Mouse (Mus musculus) kidney, adult 18-20 months (tissue): ENCODE data around the gene A130010J15Rik.
A peak's percentile ranks its signal among the peaks of the same experiment; 100 is the strongest.

Source experiments
- DNase-seq: peaks from one replicate; pipeline ENCODE4 v3.0.0; 2021

The A130010J15Rik gene

DNA sequence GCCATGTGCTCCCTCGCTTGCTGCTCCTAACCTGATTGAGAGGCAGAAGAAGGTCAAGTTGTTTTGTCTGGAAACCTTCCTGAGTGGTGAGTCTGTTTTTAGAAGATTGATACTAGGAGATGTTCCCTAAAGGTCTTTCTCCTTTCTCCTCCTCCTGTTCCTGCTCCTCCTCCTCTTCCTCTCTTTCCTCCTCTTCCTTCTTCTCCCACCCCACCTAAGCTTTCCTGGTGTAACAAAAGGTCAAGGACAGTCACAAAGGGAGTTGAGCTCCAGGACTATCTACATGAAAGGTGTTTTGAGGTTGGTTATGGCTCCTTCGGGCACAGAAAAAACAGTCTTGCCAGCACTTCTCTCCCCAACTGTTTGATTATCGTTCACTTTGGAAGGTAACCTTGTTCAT lies at the start of gene A130010J15Rik:
Gene A130010J15Rik, plus strand, starts transcription at position 301 of the 400 bp plus-strand sequence.
- no peak for DNase-seq

DNA sequence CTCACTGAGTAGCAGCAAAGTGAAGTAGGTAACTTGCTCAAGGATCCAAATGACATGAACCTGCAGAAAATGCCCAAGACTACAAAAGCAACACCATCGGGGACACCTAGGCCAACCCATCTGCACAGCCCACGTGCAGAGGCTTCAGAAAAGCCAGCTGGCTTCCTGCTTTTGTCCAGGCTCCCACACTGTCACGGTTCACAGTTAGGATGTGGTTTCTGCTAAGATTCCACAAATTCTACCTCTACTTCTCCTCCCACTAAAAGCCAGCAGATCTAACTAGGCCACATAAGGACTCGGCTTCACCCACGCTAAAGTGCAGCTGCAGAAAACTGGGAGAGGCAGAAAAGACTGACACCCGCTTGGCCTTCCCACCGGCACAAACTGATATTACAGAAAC lies 45.1 kb upstream of the A130010J15Rik start:
- DNase-seq = no peak

DNA sequence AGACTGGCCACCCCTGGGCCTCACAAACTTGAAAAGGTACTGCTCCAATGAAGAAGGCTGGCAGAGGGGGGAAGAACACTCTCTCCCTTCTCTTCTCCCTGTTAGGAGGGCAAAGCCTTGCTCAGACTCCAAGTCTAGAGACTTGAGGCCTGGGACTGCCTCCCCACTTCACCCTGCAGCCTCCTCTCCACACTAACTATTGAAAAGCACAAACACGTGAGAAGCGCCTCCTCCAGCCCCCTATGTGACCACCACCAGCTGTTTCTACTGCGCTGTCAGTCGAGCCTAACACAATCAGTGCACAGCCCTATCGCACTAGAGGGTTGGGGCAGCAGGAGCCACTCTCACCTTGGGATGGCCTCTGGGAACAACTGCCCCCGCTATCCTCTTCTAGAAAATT lies 44.6 kb upstream of the A130010J15Rik start:
- no peak for DNase-seq

DNA sequence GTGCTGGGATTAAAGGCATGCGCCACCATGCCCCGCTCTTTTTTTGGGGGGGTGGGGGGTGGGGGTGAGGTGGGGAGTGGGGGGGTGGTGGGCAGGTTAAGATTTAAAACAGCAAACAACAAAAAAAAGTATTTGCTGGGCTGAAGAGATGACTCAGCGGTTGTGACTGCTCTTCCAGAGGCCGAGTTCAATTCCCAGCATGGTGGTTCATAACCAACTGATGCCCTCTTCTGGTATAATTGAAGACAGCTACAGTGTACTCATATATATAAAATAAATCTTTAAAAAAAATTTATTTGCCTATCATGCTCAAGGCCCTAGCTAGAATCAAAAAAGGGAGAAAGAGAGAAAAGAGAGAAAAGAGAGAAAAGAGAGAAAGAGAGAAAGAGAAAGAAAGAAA lies 42.0 kb upstream of the A130010J15Rik start:
- DNase-seq = no peak

DNA sequence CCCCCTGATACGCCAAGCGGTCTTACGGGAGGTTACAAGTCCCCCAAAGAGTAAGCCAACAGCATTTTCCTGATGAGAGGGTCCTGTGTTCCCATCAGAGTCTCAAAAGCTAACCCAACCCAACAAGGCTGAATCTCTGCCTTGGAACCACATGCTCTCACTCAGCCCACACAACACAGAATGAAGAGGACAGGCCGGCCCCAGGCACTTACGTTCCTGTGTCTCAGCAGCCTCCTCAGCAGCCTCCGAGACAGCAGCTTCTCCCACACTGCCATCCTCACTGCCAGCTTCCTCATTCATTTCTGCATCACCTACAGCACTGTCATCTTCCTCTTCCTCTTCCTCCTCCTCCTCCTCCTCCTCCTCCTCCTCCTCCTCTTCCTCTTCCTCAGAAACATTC lies 39.8 kb upstream of the A130010J15Rik start:
- DNase-seq = no peak

DNA sequence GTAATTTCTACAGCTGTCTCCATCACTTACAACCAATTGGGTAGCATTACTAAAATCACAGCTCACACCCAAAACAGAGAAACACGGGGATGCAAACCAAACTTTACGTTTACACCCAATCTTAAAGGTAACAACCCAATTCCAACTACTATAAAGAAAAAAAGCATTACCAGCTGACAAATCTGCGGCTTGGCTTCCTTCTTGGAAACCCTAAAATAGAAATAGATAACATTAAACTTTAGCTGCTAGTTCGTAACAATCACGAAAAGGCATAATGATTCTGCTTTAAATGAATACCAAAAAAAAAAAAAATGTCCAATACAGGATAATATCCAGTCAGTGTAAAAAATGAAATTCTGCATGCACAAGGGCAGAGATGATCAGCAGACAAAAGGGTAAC lies 38.5 kb upstream of the A130010J15Rik start:
- no peak for DNase-seq

DNA sequence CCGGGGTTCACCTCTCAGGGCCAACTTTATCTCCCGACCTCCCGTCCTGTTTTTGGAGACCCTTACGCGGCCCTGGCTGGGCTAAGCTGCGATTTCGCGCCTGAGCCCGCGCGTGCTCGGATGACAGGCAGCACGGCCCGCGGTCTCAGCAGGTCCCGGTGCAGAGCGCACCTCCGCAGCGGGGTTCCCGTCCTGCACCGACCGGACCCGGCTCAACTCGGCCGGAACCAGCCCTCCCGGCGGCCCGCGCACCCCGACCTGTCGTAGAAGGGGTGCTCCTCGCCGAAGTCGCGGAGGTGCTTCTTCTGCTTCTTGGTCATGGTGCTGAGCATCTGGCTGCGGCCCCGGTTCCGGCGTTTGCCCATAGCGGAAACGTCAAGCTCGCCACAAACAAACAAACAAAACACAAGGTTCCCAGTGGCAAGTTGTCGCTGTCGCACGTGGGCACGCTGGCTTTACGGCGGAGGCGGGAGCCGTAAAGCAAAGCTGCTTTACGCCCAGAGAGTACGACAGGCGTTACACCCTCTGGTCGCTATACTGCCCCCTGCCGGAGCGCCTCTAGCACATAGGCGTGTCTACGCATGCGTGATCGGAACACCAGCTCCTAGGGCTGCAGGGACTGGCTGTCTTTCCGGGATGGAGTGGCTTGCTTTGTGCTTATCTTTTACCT lies 37.9 kb upstream of the A130010J15Rik start, which contains the start of gene Diexf:
Gene Diexf, minus strand, starts transcription at position 487 of the 670 bp plus-strand sequence.
- peak; percentile 97 for DNase-seq

DNA sequence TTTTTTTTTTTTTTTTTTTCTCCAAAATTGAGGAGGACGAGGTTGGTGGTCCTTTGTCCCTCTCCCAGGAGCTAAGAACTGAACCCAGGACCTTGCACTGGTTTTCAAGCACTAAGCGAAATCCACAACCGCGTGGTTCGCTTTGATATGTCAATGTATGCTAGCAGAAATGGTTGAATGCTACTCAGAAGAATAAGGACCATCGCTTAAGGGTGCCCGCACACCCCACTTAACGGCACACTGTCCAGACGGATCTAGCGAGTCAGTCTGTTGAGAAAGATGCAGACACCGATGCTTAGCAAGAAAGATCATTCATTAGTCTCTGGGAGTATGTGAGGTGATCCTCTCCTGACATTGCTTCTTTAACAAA lies 37.4 kb upstream of the A130010J15Rik start:
- no peak for DNase-seq

DNA sequence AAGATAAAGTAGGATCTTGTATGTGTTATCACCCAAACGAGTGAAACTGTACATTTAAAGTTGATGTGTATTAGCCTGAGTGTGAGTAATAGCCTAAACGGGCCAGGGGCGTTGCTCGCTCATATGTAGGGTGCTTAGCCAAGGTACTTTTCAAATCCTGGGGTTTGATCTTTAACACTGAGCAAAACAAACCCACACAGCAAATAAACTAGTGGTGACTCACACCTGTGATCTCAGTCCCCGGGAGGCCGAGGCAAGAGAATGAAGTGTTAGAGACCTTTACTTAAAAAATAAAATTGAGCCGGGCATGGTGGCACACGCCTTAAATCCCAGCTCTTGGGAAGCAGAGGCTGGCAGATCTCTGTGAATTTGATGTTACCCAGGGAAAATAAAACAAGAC lies 37.0 kb upstream of the A130010J15Rik start:
- DNase-seq = no peak

DNA sequence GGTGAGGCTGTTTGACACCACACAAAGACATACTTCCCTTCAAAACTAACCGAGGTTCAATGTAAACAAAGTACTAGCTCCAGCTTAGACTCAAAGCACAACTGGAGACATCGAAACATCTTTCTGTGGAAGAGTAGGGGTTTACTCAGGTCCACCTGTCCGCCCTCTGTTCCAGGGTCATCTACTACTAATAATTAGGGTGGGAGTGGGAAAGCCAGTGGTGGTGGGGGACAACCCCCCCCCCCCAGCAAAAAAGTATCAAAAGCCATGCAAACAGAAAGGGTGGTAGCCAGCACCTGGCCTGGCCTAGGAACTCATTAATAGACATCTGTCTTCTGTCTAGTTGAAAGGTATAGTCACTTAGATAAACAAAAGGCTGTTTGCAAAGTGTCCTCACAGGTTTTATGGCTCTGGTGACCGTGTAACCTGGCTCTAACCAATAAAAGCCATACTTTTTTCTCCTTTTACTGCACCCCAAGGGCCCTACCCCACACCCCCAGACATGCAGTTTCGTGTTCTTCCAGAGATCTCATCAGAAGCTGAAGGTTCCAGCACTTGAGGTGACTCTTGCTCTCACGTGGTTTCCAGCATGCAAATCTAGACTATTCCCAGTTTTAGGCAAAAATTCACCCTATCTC lies 36.4 kb upstream of the A130010J15Rik start:
- DNase-seq = no peak

DNA sequence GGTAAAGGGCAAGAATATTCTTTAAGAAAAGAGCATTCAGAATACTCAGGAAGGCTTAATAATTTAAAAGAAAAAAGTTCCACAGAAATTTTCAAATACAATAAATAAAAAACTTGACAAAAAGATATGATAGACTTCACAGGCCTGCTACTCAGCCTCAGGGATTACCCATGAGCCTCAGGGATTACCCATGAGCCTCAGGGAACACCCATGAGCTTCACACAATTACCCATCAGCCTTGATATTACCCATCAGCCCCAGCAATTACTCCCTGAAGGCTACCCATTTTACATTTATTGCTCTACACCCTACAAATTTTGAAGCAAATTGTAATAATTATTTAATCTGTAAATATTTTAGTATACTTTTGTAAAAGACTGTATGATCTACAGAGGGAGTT lies 35.5 kb upstream of the A130010J15Rik start:
- no peak for DNase-seq

DNA sequence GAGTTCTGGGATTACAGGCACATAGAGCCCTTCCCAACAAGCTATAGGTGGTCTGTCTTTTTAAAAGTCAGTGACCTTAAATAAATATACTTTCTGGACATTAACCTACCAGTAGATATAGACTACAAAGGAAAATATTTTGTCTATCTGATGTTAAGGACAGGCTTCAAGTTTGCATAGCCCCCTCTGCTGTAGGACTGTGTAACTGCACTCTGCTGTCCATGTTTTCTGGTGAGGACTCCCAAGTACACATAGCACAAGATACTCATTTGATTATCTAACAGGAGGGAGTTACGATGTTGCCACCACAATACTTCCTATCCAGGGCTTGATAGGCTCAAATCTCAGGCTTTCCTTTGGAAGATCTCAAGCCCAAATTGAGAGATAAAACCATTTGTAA lies 34.1 kb upstream of the A130010J15Rik start:
- DNase-seq = no peak

DNA sequence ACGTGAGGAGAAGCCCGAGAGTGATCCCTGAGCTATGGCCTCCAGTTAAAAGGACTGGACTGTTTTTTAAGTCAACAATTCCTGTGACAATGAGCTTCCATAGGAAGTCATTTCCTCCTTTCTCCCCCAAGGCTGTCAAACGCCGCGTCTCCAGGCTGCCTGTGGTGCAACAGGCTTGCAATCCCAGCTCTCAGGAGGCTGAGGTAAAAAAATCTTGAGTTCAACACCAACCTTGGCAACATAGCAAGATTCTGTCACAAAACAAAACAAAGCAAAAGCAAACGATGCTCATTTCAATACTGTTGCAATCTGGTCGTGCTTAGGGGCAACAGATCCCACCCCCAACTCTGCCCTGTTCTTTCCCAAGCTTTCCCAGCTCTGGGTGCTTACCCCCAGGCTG lies 29.8 kb upstream of the A130010J15Rik start:
- no peak for DNase-seq

DNA sequence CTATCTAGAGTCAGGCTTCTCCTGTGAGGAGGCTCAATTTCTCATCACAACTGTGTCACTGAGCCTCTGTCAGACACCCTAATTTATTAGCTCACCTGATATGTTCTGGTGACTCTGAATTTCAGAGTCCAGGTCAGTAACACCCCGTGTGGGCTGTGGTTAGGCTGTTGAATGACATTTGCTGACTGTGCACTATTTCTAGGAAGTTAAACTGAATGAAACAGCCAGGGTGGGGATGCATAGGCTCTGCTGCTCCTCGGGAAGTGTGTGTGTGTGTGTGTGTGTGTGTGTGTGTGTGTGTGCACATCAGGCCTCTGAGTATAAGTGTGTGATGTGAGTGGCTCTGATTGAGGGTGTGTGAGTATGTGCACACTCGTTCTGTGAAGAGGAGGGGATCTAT lies 29.2 kb upstream of the A130010J15Rik start:
- DNase-seq = no peak

DNA sequence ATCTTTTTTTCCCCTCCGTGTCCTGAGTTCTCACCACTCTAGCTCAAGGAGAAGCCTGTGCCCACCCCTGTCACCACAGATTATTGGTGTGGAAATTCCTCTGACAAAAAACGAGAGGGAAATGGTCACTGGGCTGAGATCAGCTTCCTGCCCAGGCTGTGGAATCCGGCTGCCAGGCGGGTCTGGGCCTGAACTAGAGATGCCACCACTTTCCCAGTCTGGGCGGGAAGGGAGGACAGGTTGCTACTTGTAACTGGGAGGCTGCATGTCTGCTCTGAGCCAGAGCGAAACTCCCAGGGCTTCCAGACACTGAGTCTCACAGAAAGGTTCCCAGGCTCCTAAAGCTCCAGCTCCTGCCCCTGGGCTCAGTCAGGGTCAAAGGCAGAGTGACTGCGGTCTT lies 26.7 kb upstream of the A130010J15Rik start:
- no peak for DNase-seq

DNA sequence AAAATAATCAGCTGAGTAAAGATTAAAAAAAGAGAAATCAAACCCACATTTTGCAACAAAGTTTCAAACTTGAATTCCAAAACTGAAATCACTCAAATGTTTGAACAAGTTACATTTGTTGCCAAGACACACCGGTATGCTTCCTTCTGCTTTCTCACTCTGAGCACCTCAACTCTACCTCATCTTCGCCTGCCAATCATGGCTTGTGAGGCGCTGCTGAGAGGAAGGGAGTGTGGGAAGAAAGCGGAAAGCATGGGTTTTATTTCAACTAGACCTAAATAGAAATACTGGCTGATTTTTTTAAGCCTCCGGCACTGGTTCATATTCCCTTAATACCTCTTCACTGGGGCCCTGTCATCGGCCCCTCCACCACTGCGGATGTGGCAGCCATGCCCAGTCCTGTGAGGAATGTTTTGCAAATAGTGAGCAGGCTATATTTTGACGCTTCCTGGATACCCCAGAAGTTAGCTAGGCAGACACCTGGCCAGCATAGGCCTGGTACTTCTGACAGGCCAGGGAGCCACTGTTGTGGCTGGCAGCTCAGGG lies 25.3 kb upstream of the A130010J15Rik start:
- DNase-seq = no peak

DNA sequence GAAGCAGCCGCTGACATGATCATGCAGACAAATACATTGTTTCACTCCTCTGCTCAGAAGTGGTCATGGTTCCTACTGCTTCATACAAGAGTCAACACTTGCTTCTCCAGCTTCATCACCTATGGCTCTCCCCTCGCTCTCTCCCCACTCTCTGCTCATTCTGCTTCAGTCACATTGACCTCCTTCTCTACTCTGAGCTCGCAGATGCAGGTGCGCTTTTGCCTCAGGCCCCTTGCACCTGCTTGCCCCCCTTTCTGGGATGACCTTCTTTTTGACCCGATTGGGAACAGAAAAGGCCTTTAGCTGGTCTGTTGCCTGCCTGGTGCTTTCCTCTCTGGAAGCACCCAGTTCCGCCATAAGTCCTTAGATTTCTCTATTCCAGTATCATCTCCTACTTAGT lies 23.3 kb upstream of the A130010J15Rik start:
- no peak for DNase-seq

DNA sequence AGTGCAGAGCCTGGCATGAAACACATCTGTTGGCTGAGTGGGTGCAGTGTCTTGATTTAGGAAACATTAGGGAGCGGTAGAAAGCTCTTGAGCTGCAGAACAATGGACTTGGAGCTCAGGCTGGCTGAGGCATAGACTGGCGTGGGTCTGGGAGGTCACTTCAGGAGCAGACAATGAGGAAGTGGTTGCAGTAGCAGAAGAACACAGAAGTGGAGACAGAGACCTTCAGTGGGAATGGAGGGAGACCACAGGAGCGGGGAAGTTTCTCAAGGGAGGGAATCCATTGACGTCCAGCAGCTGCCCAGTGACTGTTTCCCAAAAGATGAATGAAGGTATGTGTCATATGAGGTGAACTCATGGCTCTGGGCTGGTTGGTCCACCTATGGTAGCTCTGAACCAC lies 22.7 kb upstream of the A130010J15Rik start:
- no peak for DNase-seq

DNA sequence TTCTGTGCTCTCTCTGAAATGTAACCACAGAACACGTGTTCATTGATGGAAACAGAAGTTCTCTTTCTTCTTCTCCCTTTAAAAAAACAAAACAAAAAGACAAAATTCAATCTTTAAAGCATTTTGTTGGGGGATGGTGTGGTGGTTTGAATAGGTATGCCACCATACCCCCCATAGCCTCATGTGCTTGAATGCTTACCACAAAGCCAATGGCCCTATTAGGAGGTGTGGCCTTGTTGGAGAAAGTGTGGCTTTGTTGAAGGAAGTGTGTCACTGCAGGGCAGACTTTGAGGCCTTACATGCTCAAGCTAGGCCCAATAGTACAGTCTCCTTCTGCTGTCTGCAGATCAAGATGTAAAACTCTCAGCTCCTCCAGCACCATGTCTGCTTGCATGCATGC lies 21.4 kb upstream of the A130010J15Rik start:
- no peak for DNase-seq

DNA sequence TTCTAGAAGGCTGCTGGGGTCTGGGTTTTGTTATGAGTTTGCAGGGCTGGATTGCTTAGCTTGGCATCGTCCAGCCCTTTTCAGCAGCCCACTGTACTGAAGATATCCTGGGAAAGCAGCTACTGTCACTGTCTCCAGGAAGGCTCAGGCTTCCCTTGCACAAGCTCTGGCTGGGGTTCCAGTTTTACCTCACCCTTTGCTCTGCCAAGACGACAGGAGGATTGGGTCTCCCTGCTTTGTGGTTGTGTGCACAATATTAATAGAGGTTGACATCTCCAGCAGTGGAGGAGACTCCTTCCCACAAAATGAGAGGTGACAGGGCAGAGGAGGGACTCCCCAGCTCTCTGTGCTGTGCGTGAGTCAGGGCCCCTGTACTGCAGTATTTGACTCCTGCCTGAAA lies 18.6 kb upstream of the A130010J15Rik start:
- DNase-seq = no peak

DNA sequence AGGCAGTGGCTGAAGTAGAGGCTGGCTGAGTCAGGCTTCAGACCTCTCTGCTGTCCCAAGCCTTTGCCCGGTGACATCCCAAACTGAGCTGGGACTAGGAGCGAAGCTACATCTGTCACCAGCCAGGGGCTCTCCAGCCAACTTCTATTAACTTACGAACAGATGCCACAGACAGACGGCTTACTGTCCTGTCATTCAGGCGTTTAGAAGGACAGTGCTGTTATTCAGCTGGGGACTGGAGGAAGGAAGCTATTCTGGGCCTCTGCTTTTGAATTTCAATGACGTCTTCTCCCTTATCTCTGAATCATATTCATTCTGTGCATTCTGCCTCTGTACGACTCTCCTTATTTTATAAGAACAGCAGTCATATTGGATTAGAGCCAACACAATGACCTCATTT lies 16.7 kb upstream of the A130010J15Rik start:
- DNase-seq = no peak

DNA sequence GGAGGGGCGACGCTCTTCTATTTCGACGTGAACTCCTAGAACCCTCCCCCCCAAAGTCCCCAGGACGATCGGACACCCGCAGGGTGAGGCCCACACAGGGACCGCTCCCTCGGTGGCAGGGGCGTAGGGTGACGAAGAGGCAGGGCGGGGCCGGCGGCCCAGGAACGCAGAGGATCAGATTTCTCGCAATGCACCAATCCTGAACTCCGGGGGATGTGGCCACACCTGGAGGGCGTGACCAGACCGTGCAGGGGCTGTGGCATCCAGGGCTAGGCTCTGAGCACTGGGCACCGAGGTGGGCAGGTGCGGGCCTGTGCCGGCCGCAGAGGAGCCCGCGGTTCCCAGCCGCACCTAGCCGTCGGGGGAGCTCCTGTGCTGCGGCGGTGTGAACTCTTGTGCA lies 15.0 kb upstream of the A130010J15Rik start, which contains the start of gene Irf6:
Gene Irf6, plus strand, starts transcription at position 240 of the 400 bp plus-strand sequence.
- DNase-seq = peak; percentile 88

DNA sequence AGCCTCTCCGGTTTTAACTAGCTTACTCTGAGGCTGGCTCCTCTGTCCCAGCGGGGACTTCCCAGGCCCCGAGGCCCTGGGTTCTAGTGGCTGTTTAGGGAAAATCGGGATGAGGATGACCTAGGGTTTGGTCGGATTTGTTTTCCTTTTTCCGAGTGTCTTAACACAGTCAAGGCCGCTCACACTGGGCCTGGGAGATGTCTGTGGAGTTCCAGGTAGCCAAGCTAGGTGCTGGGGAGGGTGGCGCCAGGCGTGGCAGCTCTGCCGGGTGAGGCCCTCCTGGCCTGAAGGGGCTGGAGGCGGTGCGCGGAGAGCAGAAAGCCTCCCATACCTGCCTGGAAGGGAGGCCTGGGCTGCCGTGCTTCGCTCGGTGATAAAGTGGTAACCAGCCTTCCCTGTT lies 14.3 kb upstream of the A130010J15Rik start:
- peak; percentile 48 for DNase-seq

DNA sequence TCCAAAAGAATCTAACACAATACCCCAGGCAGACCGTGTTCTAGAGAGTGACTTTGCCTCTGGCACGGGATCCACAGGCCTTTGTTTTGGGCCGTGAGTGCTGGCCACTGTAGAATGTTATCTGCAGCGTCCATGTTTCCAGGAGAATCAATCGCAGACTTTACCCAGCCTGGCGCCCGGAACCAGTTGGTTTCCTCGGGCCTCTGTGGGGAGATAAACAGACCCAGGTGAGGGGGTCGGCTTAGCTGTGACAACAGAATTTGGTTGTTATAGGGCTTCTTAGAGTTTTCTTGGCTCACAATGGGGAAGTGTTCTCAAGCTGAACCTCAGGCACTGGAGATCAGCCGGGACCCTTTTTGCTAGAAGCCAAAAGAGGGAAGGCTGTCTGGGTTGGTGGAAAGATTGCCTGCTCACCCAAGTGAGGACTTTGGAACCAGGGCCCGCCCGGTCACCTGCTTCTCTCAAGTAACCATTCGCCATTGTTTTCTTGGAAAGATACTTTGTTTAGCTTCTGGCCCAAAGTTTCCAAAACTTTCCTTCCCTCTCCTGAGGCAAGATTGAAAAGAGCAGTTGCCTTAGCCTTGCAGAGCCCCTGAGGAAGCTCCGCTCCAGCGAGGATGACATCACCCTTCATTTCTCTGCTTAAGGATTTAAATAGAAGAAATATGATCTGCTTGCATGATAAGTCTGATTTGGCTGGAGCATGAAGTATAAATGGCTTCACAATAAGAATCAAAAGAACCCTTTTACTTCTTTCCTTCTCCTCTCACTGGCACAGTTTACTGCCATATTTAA lies 11.3 kb upstream of the A130010J15Rik start:
- peak; percentile 33 for DNase-seq
